ENCODE assay signal across 21 mouse cellular contexts in genomic region chr2:73467071-73467851, GRCm38 (mm10).
"Had no signal": no experiment of that assay in that cellular context is flagged by ENCODE, and none has a peak within 500 bp of the region (broad histone marks: within the 10 kb centered on the region; RNA-seq: fewer than 3 reads in every experiment).

No protein-coding gene starts in this region.

- H3K9ac ChIP-seq: limb, embryonic 12.5 days; liver, embryonic 14.5 days; midbrain, embryonic 12.5 days; neural tube, embryonic 15.5 days; stomach, embryonic 15.5 days had no signal

- H3K4me1 ChIP-seq: midbrain, embryonic 12.5 days had no signal

- H3K36me3 ChIP-seq: limb, embryonic 12.5 days; midbrain, embryonic 12.5 days; neural tube, embryonic 15.5 days; stomach, embryonic 15.5 days had no signal

- H3K27ac ChIP-seq: kidney, postnatal 0 days; limb, embryonic 12.5 days; liver, embryonic 14.5 days; midbrain, embryonic 12.5 days; neural tube, embryonic 15.5 days; stomach, embryonic 15.5 days had no signal

- H3K4me2 ChIP-seq: limb, embryonic 12.5 days; midbrain, embryonic 12.5 days; neural tube, embryonic 15.5 days; stomach, embryonic 15.5 days had no signal

- H3K27me3 ChIP-seq: limb, embryonic 12.5 days; midbrain, embryonic 12.5 days; neural tube, embryonic 15.5 days; stomach, embryonic 15.5 days had no signal

- H3K9me3 ChIP-seq: limb, embryonic 12.5 days; midbrain, embryonic 12.5 days; neural tube, embryonic 15.5 days; stomach, embryonic 15.5 days had no signal

- H3K4me3 ChIP-seq: limb, embryonic 12.5 days; midbrain, embryonic 12.5 days; neural tube, embryonic 15.5 days; stomach, embryonic 15.5 days had no signal

- ATAC-seq: inflammation-experienced regulatory T-cells, adult 6 months; intestine, postnatal 0 days; lung, postnatal 0 days; midbrain, embryonic 16.5 days had no signal

- DNase-seq: kidney, adult 9 months; kidney, postnatal 36 days; layer of hippocampus, adult 9-11 months; layer of hippocampus, postnatal 36 days; liver; lung, adult 2 months; lung, postnatal 36 days; retina, postnatal 1 day; right cerebral cortex, postnatal 4 days; spleen, adult 18-20 months; thymus, postnatal 14 days had no signal
